Mouse (Mus musculus) CH12.LX (cell line): ENCODE results near the gene Srrm3.

Experiments used
- CHD1 ChIP-seq: IDR thresholded peaks from 2 replicates; pipeline ENCODE4 v1.6.1; 2012; ENCODE audit warnings: low read depth, low read length, improper control_type of control experiment, inconsistent platforms
- CTCF ChIP-seq, 2 experiments: IDR thresholded peaks in 1 of 2; conservative IDR thresholded peaks in 1 of 2; 2 replicates each; pipeline ENCODE4 v1.5.1; 2011 to 2012; ENCODE audit warnings: low read depth in 2 of 2, low read length in 2 of 2, improper control_type of control experiment in 1 of 2, inconsistent platforms in 1 of 2, mild to moderate bottlenecking in 1 of 2, moderate library complexity in 1 of 2
- E2F4 ChIP-seq: IDR thresholded peaks from 2 replicates; pipeline ENCODE4 v1.6.1; 2011; ENCODE audit warnings: low read depth, low read length, improper control_type of control experiment; ENCODE audit not compliant: insufficient replicate concordance
- POLR2A ChIP-seq: IDR thresholded peaks from 2 replicates; pipeline ENCODE4 v1.6.1; 2011; ENCODE audit warnings: low read depth, mild to moderate bottlenecking, improper control_type of control experiment, low read length
- POLR2AphosphoS2 ChIP-seq: IDR thresholded peaks from 2 replicates; pipeline ENCODE4 v1.6.1; 2011; ENCODE audit warnings: low read depth, low read length, improper control_type of control experiment
- SMC3 ChIP-seq: IDR thresholded peaks from 2 replicates; pipeline ENCODE4 v1.6.1; 2011; ENCODE audit warnings: low read depth, low read length, improper control_type of control experiment

DNA sequence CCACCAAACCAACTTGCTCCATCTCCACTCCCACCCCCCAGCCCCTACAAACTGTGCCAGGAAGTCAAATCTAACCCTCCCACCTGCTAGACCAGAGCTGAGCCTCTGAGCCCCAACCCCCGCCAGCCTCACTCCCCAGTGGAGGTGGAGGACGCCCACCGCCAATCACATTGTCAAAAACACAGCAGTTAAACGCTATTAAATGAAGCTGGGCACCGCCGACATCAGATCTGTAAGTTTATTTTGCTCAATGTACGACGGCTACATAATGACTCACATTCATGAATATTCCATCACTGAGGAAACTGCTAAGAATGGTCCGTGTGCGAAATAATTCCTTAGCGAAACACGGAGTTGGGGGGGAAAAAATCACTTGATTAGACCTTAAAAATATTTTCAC is 101.5 kb downstream of the Srrm3 start:
- TF ChIP-seq POLR2A: no peak
- TF ChIP-seq SMC3: no peak
- TF ChIP-seq E2F4: no peak
- TF ChIP-seq CTCF (conservative IDR thresholded peaks at IDR 0.05 in 1 of 2, IDR thresholded peaks at IDR 0.05 in 1 of 2; ENCODE audit: low read depth in 2 of 2, low read length in 2 of 2): no peak
- no peak for TF ChIP-seq CHD1
- no peak for TF ChIP-seq POLR2AphosphoS2
